Mouse (Mus musculus): ENCODE measurements around the gene Lsm3.

Lsm3 gene

DNA sequence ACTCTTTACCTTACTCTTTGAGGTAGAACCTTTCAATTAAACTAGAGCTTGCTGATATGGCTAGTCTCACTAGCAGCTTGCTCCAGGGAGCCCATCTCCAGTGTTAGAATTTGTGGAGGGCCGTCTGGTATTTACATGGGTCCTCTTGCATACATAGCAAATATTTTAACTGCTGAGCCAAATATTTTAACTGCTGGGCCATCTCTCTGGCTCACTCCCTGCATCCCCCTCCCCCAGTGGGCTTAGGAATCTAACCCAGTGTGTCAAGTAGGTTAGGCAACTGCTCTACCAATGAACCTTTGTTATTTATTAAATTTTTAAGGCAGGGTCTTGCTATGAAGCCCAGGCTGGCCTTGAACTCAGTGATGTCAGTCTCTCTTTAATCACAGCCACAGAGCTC, 42.8 kb downstream of the Lsm3 start:
- DNase-seq, result no peak

DNA sequence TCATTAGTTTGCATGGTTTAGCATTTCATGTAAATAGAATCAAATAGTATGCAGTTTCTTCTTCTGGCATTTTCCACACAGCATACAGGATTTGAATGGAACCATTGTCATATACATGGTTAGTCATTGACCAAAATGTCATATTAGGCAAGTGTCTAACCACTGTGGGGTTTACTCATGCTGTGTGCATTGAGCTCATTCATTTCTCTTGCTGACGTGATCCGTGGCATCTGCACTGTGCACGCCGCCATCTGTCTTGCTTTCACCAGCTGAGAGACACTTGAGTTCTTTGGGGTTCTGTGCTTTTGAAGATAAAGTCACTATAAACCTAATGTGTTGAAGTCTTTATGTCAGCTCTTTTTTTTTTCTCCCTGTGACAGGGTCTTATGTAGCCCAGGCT, 43.6 kb downstream of the Lsm3 start:
- no peak for DNase-seq

DNA sequence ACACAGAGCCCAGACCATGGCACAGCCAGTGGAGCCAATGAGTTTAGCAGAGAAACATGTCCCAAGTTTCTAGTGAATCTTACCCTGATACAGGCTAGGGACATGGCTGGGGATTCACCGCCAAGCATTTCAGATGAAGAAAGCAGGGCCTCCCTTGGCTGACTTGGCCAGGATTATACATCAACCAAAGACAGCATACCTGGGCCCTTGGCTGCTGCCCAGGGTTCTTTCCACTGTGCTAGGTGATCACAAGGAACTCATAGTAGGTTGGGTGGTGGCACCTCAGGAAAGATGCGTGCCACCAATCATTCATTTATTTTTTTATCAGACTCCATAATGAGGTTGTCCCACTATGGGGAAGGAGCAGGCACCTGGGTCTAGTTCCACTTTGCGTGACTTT, 44.5 kb downstream of the Lsm3 start:
- peak; percentile 86 to 91 for DNase-seq

DNA sequence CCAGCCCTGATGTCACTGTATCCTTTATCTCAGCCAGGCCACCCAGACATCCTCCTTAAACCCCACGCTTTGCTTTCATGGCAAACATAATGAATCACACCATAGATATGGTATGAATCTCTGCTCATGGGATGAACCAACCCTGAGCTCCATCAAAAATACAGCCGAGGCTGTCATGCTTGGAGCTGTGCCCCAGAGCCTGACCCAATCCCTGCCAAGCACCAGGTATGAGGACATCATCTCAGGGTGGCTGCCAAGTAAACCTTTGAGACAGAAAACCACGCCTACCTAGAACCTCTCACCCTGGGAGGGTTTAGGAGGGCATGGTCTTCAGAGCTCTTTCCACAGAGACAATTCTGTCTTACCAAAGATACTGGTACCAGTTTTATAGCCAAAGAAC, 47.3 kb downstream of the Lsm3 start:
- peak; percentile 69 to 80 for DNase-seq

DNA sequence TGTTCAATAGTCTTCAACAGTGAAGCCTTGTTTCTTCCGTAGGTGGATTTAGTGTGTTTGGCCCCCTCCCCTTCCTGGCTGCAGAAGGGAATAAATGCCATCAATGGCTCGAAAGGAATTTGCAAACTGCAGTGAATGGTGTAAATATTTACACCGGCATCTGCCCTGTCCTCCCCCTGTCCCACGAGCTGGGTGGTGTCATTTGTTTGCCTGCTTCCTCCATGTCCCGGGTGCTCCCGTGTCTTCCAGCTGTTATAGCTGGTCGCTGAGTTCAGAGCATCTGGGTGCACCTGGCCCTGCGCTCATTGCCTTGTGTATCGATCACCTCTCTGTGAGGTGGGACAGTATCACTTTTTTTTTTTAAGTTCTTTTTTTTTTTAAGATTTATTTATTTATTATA, 50.7 kb downstream of the Lsm3 start:
- DNase-seq, result no peak
